Mouse (Mus musculus): ENCODE measurements around the gene Setdb2. TPM values are rescaled to one million over a fixed set of nuclear protein-coding genes. Genes with fewer than 3 reads are reported as not detected.

The Setdb2 gene
- polyA plus RNA-seq (2014; fragmentation: Illumina TruSeq; extraction: RNeasy Lipid Tissue Mini Kit (QIAGEN cat#74804); ENCODE audit: low replicate concordance) = 20.5 TPM

GRCm38 (mm10) chr14:59440558-59441471, at the start of gene Setdb2, which contains the start of gene Cab39l:
Setdb2 (minus strand) TSS chr14:59440884.
Cab39l (plus strand) TSS chr14:59440972.

GRCm38 (mm10) chr14:59395281-59395680, 45.4 kb downstream of the Setdb2 start, which contains the start of gene Phf11c:
Phf11c (minus strand) TSS chr14:59395381.

DNA sequence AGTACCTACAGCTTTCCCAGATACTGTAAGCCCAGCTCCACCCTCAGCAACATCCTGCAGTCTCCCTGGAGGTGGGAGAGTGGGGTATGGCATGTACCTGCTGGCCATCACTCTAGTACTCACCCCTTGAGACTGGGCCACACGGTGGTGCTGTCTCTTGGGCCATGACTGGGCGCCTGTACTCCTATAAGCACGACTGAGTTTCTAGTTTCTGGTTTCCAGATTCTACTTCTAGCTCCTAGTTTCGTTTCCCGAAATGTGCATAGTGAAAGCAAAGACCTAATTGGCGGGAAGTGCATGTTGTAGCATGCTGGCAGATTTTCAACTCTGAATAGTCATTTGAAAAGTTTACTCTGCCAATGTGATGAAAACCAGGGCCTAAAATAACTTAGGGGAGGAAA, 75.4 kb downstream of the Setdb2 start, which contains the start of gene Phf11d:
Gene Phf11d (minus strand): TSS at position 227 of the 401 bp plus-strand sequence.

Other genes with a start within 250 kb of the Setdb2 start
- gene Rcbtb1, start 239.7 kb downstream of the Setdb2 start, polyA plus RNA-seq (2014; fragmentation: Illumina TruSeq; extraction: RNeasy Lipid Tissue Mini Kit (QIAGEN cat#74804); ENCODE audit: low replicate concordance) = 101 TPM
- gene Gm6904, start 180.7 kb downstream of the Setdb2 start, polyA plus RNA-seq (2014; fragmentation: Illumina TruSeq; extraction: RNeasy Lipid Tissue Mini Kit (QIAGEN cat#74804); ENCODE audit: low replicate concordance) = not detected
- 0.63 TPM for gene Phf11a, start 143.4 kb downstream of the Setdb2 start, polyA plus RNA-seq (2014; fragmentation: Illumina TruSeq; extraction: RNeasy Lipid Tissue Mini Kit (QIAGEN cat#74804); ENCODE audit: low replicate concordance)
- gene Phf11b, start 99.5 kb downstream of the Setdb2 start, polyA plus RNA-seq (2014; fragmentation: Illumina TruSeq; extraction: RNeasy Lipid Tissue Mini Kit (QIAGEN cat#74804); ENCODE audit: low replicate concordance) = 6.5 TPM
- 18.6 TPM for gene Phf11d, start 75.4 kb downstream of the Setdb2 start, polyA plus RNA-seq (2014; fragmentation: Illumina TruSeq; extraction: RNeasy Lipid Tissue Mini Kit (QIAGEN cat#74804); ENCODE audit: low replicate concordance)
- 6.2 TPM for gene Phf11c, start 45.5 kb downstream of the Setdb2 start, polyA plus RNA-seq (2014; fragmentation: Illumina TruSeq; extraction: RNeasy Lipid Tissue Mini Kit (QIAGEN cat#74804); ENCODE audit: low replicate concordance)
- 79.4 TPM for gene Cab39l, start 88 bp upstream of the Setdb2 start, polyA plus RNA-seq (2014; fragmentation: Illumina TruSeq; extraction: RNeasy Lipid Tissue Mini Kit (QIAGEN cat#74804); ENCODE audit: low replicate concordance)
- gene Cdadc1, start 157.1 kb upstream of the Setdb2 start, polyA plus RNA-seq (2014; fragmentation: Illumina TruSeq; extraction: RNeasy Lipid Tissue Mini Kit (QIAGEN cat#74804); ENCODE audit: low replicate concordance) = 60.4 TPM
- 11.5 TPM for gene Shisa2, start 184.4 kb upstream of the Setdb2 start, polyA plus RNA-seq (2014; fragmentation: Illumina TruSeq; extraction: RNeasy Lipid Tissue Mini Kit (QIAGEN cat#74804); ENCODE audit: low replicate concordance)

Measured in small intestine, adult 10 weeks (tissue).